10 mouse cellular contexts compared by ENCODE assay signal in the genomic region with DNA sequence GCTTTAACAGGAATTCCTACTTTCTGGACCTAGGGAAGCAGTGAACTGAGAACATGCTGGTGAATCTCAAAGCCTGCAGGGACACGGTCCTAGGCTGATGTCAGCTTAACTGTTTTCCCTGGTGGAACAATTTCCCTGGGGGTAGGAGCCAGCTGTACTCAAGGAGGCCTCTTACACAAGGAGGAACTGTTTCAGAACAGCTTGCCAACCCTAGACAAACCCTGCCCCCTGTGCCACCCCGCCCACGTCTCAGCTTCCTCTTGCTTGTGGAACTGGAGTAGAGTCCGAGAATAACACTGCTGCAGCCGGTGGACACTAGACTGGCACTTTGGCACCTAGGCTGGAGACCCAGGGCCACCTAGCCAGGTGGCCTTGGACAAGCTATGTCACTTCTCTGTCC.
DNase-seq lines count a peak whose midpoint lies in the region; ATAC-seq lines count a peak whose summit lies in the region.
"Had no signal": no experiment of that assay in that cellular context is flagged by ENCODE, and none has a peak within 500 bp of the region (broad histone marks: within the 10 kb centered on the region; RNA-seq: fewer than 3 reads in every experiment).

No protein-coding gene starts in this region.

- DNase-seq in heart, adult 11 months = peak; percentile 95
- no peak for DNase-seq in heart, embryonic 10.5 days (ENCODE audit: low spot score)
- peak; percentile 21 for DNase-seq in adrenal gland, adult 8-10 months
- DNase-seq in heart, postnatal 10 days = peak; percentile 28 to 31
- no peak for DNase-seq in kidney, postnatal 10 days
- DNase-seq in cerebellum, adult 9-11 months = no peak
- DNase-seq in kidney, adult 9 months = no peak

- H3K36me3 ChIP-seq in heart, embryonic 10.5 days = no peaks in the 10 kb centered on the region
- H3K36me3 ChIP-seq: embryonic facial prominence, embryonic 13.5 days; limb, embryonic 13.5 days had no signal

- ATAC-seq in megakaryocyte, adult 5-6 weeks (ENCODE audit: poor library complexity, severe bottlenecking) = peak; percentile 95

- H3K27me3 ChIP-seq in heart, embryonic 10.5 days (ENCODE audit: insufficient read depth, poor library complexity, severe bottlenecking) = peaks cover 16% of the 10 kb centered on the region; the same call in 1 of the 2 replicates
- H3K27me3 ChIP-seq: embryonic facial prominence, embryonic 13.5 days; limb, embryonic 13.5 days had no signal

- WGBS in heart, embryonic 10.5 days = 79% methylated on average over 5 of the region's 5 CpGs

- H3K4me1 ChIP-seq in heart, embryonic 10.5 days = no peaks in the 10 kb centered on the region
- H3K4me1 ChIP-seq: embryonic facial prominence, embryonic 13.5 days; limb, embryonic 13.5 days had no signal

- no peaks in the 10 kb centered on the region for H3K9me3 ChIP-seq in heart, embryonic 10.5 days
- H3K9me3 ChIP-seq: embryonic facial prominence, embryonic 13.5 days; limb, embryonic 13.5 days had no signal

- intact Hi-C loops in heart, postnatal 10 days (cut with DNase I) = no loop called here

- H3K27ac ChIP-seq in heart, embryonic 10.5 days = no peak overlapping the region
- H3K27ac ChIP-seq: embryonic facial prominence, embryonic 13.5 days; limb, embryonic 13.5 days had no signal

- H3K4me3 ChIP-seq in heart, embryonic 10.5 days = no peak overlapping the region
- H3K4me3 ChIP-seq: embryonic facial prominence, embryonic 13.5 days; limb, embryonic 13.5 days had no signal

Comparison
In these comparisons a context has a peak if more than half of its experiments do, and no peak if none do; other contexts are left out.
1. DNase-seq: peak in heart, adult 11 months (single experiment), adrenal gland, adult 8-10 months (single experiment) and heart, postnatal 10 days (2 of 2); none in heart, embryonic 10.5 days (single experiment), kidney, postnatal 10 days (single experiment), cerebellum, adult 9-11 months (single experiment) and kidney, adult 9 months (single experiment).